Mouse (Mus musculus) stomach, embryonic 16.5 days (tissue): ENCODE data around the gene Sept4. TPM values are rescaled to one million over a fixed set of nuclear protein-coding genes. Genes with fewer than 3 reads are reported as not detected.
A peak's percentile ranks its signal among the peaks of the same experiment; 100 is the strongest.

Experiments
- ATAC-seq: fragments of 200-750 bp; cut with Nextera tagmentation; 2 replicates; pipeline ENCODE4 v1.8.0; 2017; ENCODE audit warnings: moderate number of reproducible peaks, moderate TSS enrichment; ENCODE audit not compliant: insufficient read depth, low FRiP score
- H3K27ac ChIP-seq: fragments of 300-500 bp; sonication (generic); 2 replicates; pipeline ENCODE4 v1.5.1; 2014; ENCODE audit warnings: low read length
- H3K27me3 ChIP-seq: fragments of 300-500 bp; sonication (generic); 2 replicates; pipeline ENCODE4 v1.6.1; 2014; ENCODE audit warnings: low read length, control low read depth, mixed read lengths; ENCODE audit not compliant: control insufficient read depth, insufficient read depth
- H3K36me3 ChIP-seq: fragments of 300-500 bp; sonication (generic); 2 replicates; pipeline ENCODE4 v1.6.1; 2014; ENCODE audit warnings: low read length; ENCODE audit not compliant: control insufficient read depth, insufficient read depth
- H3K4me1 ChIP-seq: fragments of 300-500 bp; sonication (generic); 2 replicates; pipeline ENCODE4 v1.6.1; 2014; ENCODE audit warnings: low read length, control low read depth, mixed read lengths; ENCODE audit not compliant: control insufficient read depth, insufficient read depth
- H3K4me2 ChIP-seq: fragments of 300-500 bp; sonication (generic); 2 replicates; pipeline ENCODE4 v1.6.1; 2014; ENCODE audit warnings: low read depth, low read length, mixed read lengths
- H3K4me3 ChIP-seq: fragments of 300-500 bp; sonication (generic); replicated peaks from 2 replicates; pipeline ENCODE4 v1.5.1; 2014; ENCODE audit warnings: mild to moderate bottlenecking, low read length
- H3K9ac ChIP-seq: fragments of 300-500 bp; sonication (generic); 2 replicates; pipeline ENCODE4 v1.6.1; 2014; ENCODE audit warnings: low read length
- H3K9me3 ChIP-seq: fragments of 300-500 bp; sonication (generic); replicated peaks from 2 replicates; pipeline ENCODE4 v1.6.1; 2016; ENCODE audit warnings: low read length, control low read depth; ENCODE audit not compliant: control insufficient read depth
- WGBS: fragments of 180-500 bp; shearing (Covaris S2); extraction: QIAGEN DNeasy Blood & Tissue Kit; methylation state at CpG from one replicate; pipeline ENCODE4 v1.1.7; 2014; 5-methylcytosine and 5-hydroxymethylcytosine counted together
- polyA plus RNA-seq: library from polyadenylated mRNA; unstranded; fragments of >200 nt; fragmentation: Nextera tagmentation; extraction: Ambion mirVana; gene quantifications from 2 replicates; pipeline ENCODE4 v1.2.1, GENCODE M21; 2015

Gene Sept4
- polyA plus RNA-seq, 1 experiment from 2014 or later = 26.7 TPM

- Histone ChIP-seq H3K36me3 (peaks cover 36% of the 10 kb centered on the region), H3K9me3 (no peaks in the 10 kb centered on the region), H3K27me3 (no peaks in the 10 kb centered on the region), H3K27ac (no peak overlapping the region), H3K4me2 (no peak overlapping the region), H3K4me1 (no peaks in the 10 kb centered on the region), H3K4me3 (no peak overlapping the region), H3K9ac (no peak overlapping the region)
- 88% methylated on average over 7 of the region's 7 CpGs for WGBS
- no peak for ATAC-seq
Measured at GRCm38 (mm10) chr11:87609264-87609663, 40.6 kb downstream of the Sept4 start.

DNA sequence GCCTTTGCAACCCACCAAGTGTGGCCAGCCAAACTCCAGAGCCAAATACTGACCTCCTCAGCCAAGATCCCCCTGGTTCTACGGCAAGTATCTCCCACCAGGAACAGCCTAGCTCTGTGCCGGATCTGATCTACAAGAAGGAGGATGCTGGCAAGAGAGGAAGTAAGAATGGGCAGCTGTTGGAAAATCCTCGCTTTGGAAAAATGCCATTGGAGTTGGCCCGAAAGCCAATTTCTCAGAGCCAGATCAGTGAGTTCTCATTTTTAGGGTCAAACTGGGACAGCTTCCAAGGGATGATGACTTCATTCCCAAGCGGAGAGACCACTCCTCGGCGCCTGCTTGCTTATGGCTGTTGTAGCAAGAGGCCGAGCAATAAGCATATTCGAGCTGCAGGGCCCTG is 42.8 kb downstream of the Sept4 start:
- Histone ChIP-seq H3K27me3 (no peaks in the 10 kb centered on the region), H3K27ac (no peak overlapping the region), H3K4me1 (no peaks in the 10 kb centered on the region), H3K9me3 (no peaks in the 10 kb centered on the region), H3K4me3 (no peak overlapping the region), H3K9ac (no peak overlapping the region), H3K36me3 (peaks cover 33% of the 10 kb centered on the region), H3K4me2 (no peak overlapping the region)
- ATAC-seq = no peak
- WGBS = 83% methylated on average over 9 of the region's 9 CpGs

DNA sequence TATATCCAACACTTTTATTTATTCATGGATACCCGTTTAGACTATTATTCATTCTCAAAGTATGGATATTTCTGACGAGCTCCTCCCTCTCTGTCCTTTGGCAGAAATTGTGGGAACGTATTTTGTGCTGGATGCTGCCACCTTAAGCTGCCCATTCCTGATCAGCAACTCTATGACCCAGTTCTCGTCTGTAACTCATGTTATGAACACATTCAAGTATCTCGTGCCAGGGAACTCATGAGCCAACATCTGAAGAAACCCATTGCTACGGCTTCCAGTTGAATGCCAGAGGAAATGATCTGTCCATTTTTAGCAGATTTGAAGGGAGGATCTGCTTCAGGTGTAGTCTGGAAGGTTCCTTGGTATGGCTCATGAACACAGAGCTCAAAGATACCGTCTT is 45.3 kb downstream of the Sept4 start:
- ATAC-seq = no peak
- H3K27me3 ChIP-seq = no peaks in the 10 kb centered on the region
- peaks cover 50% of the 10 kb centered on the region for H3K36me3 ChIP-seq
- H3K9me3 ChIP-seq = no peaks in the 10 kb centered on the region
- WGBS = 83% methylated on average over 7 of the region's 7 CpGs
- H3K9ac ChIP-seq = no peak overlapping the region
- no peak overlapping the region for H3K4me2 ChIP-seq
- H3K27ac ChIP-seq = no peak overlapping the region
- no peaks in the 10 kb centered on the region for H3K4me1 ChIP-seq
- H3K4me3 ChIP-seq = no peak overlapping the region

GRCm38 (mm10) chr11:87615551-87615950 is 46.8 kb downstream of the Sept4 start:
- Histone ChIP-seq H3K36me3 (peaks cover 46% of the 10 kb centered on the region), H3K4me1 (no peaks in the 10 kb centered on the region), H3K9me3 (no peaks in the 10 kb centered on the region), H3K9ac (no peak overlapping the region), H3K4me2 (no peak overlapping the region), H3K27ac (no peak overlapping the region), H3K27me3 (no peaks in the 10 kb centered on the region), H3K4me3 (no peak overlapping the region)
- ATAC-seq = no peak
- WGBS = 91% methylated on average over 5 of the region's 5 CpGs

GRCm38 (mm10) chr11:87615952-87616351 is 47.2 kb downstream of the Sept4 start:
- Histone ChIP-seq H3K27ac (no peak overlapping the region), H3K9me3 (no peaks in the 10 kb centered on the region), H3K4me1 (no peaks in the 10 kb centered on the region), H3K9ac (no peak overlapping the region), H3K36me3 (peaks cover 46% of the 10 kb centered on the region), H3K4me2 (no peak overlapping the region), H3K27me3 (no peaks in the 10 kb centered on the region), H3K4me3 (no peak overlapping the region)
- no peak for ATAC-seq
- WGBS = 95% methylated on average over 2 of the region's 2 CpGs

DNA sequence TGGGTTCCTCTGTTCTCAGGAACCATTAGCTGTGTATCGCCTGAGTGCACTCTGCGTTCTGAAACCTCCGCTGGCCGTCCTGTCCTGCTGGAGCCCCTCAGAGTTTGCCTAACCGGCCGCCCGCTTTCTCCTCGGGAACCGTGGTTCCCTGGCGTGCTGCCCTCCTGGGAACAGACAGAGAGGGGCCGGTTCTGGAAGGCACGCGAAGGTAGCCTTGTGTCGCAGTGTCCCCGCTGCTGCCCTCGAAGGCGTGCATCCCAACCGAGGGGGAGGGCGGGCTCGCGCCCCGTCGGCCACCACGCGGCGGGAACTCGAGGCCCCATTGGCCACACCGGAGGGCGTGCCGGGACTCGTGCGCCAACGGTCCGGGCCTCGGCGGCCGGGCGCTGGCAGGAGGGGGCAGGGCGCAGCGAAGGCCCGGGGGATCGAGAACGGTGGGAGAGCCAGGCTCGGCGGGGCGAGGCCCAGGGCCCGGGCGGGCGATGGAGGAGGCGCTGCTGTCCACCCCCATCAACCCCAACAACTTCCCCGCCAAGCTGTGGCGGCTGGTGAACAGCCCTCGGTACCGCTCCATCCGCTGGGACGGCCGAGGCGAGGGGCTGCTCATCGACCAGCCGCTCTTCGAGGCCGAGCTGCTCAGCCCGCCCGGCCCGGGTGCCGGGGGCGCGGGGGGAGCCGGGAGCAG is 48.2 kb downstream of the Sept4 start, which contains the start of gene Hsf5:
Gene Hsf5, plus strand, starts transcription at position 375 of the 685 bp plus-strand sequence.
- peak; percentile 10; the same call in 1 of the 2 replicates for ATAC-seq
- H3K27me3 ChIP-seq = no peaks in the 10 kb centered on the region
- peaks cover 40% of the 10 kb centered on the region for H3K36me3 ChIP-seq
- no peak within 1 kb of the TSS for H3K4me2 ChIP-seq
- 89% methylated on average over 48 of the region's 69 CpGs for WGBS
- no peak within 1 kb of the TSS for H3K9ac ChIP-seq
- no peaks in the 10 kb centered on the region for H3K4me1 ChIP-seq
- no peak within 1 kb of the TSS for H3K27ac ChIP-seq
- no peaks in the 10 kb centered on the region for H3K9me3 ChIP-seq
- H3K4me3 ChIP-seq = no peak within 1 kb of the TSS

DNA sequence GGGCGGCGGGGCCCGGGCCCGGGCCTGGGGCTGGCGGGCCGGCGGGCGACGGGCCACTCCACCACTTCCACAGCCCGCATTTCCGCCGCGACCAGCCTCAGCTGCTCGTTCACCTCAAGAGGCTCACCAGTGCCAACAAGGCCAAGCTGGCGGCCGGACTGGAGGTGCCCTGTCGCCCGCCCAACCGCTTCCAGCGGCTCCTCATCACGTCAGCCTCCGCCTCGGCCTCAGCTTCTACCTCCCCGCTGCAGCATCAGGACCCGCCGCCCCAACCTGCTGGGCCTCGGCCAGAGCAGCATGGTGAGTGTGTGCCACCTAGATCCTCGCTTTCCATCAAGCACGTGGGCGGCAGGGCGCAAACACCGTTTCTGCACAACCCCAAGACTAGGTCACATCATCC is 48.9 kb downstream of the Sept4 start:
- H3K9me3 ChIP-seq = no peaks in the 10 kb centered on the region
- no peak overlapping the region for H3K27ac ChIP-seq
- no peak for ATAC-seq
- H3K9ac ChIP-seq = no peak overlapping the region
- H3K4me2 ChIP-seq = no peak overlapping the region
- 93% methylated on average over 31 of the region's 32 CpGs for WGBS
- no peak overlapping the region for H3K4me3 ChIP-seq
- peaks cover 39% of the 10 kb centered on the region for H3K36me3 ChIP-seq
- no peaks in the 10 kb centered on the region for H3K27me3 ChIP-seq
- H3K4me1 ChIP-seq = no peaks in the 10 kb centered on the region

DNA sequence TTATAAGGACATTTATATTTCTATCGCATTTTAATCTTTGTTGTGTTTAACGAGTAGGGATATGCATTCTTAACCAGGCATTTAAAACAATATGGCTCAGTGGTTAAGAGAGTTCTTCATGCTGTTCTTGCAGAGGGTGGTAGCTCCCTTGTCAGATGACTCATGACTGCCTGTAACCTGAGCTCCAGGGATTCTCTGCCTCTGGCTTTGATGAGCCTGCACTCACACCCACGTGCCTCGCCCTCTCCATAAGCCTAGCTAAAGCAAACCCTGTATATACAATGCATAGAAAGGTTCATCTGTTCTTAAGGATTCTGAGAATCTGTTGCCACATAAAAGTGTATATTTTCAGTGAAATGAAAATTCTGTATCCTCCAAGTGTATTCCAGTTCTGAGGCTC is 54.5 kb downstream of the Sept4 start:
- H3K9me3 ChIP-seq = no peaks in the 10 kb centered on the region
- no peaks in the 10 kb centered on the region for H3K4me1 ChIP-seq
- 67% methylated on average over 4 of the region's 4 CpGs for WGBS
- no peak overlapping the region for H3K4me3 ChIP-seq
- ATAC-seq = no peak
- no peaks in the 10 kb centered on the region for H3K27me3 ChIP-seq
- no peak overlapping the region for H3K4me2 ChIP-seq
- H3K36me3 ChIP-seq = 0 out of 2 replicates have a peak, but pooled peaks cover 3% of the 10 kb centered on the region
- H3K9ac ChIP-seq = no peak overlapping the region
- H3K27ac ChIP-seq = no peak overlapping the region

GRCm38 (mm10) chr11:87629859-87630258 is 61.2 kb downstream of the Sept4 start:
- H3K27me3 ChIP-seq = no peaks in the 10 kb centered on the region
- H3K4me1 ChIP-seq = 0 out of 2 replicates have a peak, but pooled peaks cover 5% of the 10 kb centered on the region
- H3K36me3 ChIP-seq = 0 out of 2 replicates have a peak, but pooled peaks cover 3% of the 10 kb centered on the region
- no peak overlapping the region; the same call in 1 of the 2 replicates for H3K9ac ChIP-seq
- 21% methylated on average over 10 of the region's 10 CpGs for WGBS
- 0 out of 2 replicates have a peak overlapping the region, but pooled peaks have one; percentile 12 for H3K4me2 ChIP-seq
- H3K27ac ChIP-seq = no peak overlapping the region
- no peaks in the 10 kb centered on the region for H3K9me3 ChIP-seq
- ATAC-seq = no peak
- no peak overlapping the region for H3K4me3 ChIP-seq
